Mouse (Mus musculus) ES-Bruce4 (cell line): ENCODE measurements around the gene Dok5. TPM values are rescaled to one million over a fixed set of nuclear protein-coding genes. Genes with fewer than 3 reads are reported as not detected.

Source experiments
- H3K27ac ChIP-seq: 2 replicates; pipeline ENCODE4 v1.5.1; 2012; ENCODE audit warnings: low read length, inconsistent platforms; ENCODE audit not compliant: insufficient read depth
- H3K27me3 ChIP-seq: 2 replicates; pipeline ENCODE4 v1.6.1; 2012; ENCODE audit warnings: mild to moderate bottlenecking, low read length, inconsistent platforms; ENCODE audit not compliant: control insufficient read depth, poor library complexity, insufficient read depth, severe bottlenecking
- H3K36me3 ChIP-seq: 2 replicates; pipeline ENCODE4 v1.6.1; 2012; ENCODE audit warnings: inconsistent platforms, mild to moderate bottlenecking, low read length, moderate library complexity; ENCODE audit not compliant: control insufficient read depth, poor library complexity, insufficient read depth, severe bottlenecking
- H3K4me1 ChIP-seq: one replicate; pipeline ENCODE4 v1.8.1; 2011; ENCODE audit warnings: low read length; ENCODE audit not compliant: control insufficient read depth, insufficient read depth
- H3K4me3 ChIP-seq: 2 replicates; pipeline ENCODE4 v1.5.1; 2011; ENCODE audit warnings: low read depth, mild to moderate bottlenecking, low read length
- H3K9ac ChIP-seq: 2 replicates; pipeline ENCODE4 v1.6.1; 2012; ENCODE audit warnings: low read depth, mild to moderate bottlenecking, inconsistent platforms; ENCODE audit not compliant: poor library complexity, severe bottlenecking
- H3K9me3 ChIP-seq: replicated peaks from 2 replicates; pipeline ENCODE4 v1.6.1; 2012; ENCODE audit warnings: mild to moderate bottlenecking, low read length, inconsistent platforms; ENCODE audit not compliant: control insufficient read depth, poor library complexity, insufficient read depth, severe bottlenecking
- CTCF ChIP-seq: IDR thresholded peaks from one replicate; pipeline ENCODE4 v1.8.1; 2011; ENCODE audit warnings: low read depth, low read length
- EP300 ChIP-seq: IDR thresholded peaks from 2 replicates; pipeline ENCODE4 v1.6.1; 2011; ENCODE audit warnings: low read depth, low read length; ENCODE audit not compliant: insufficient read depth
- POLR2A ChIP-seq: IDR thresholded peaks from one replicate; pipeline ENCODE4 v1.8.1; 2011; ENCODE audit warnings: low read length; ENCODE audit not compliant: insufficient read depth
- polyA plus RNA-seq: library from polyadenylated mRNA; stranded (reverse); fragments of >200 nt; gene quantifications from 2 replicates; pipeline ENCODE4 v1.2.4, GENCODE M21; 2011; ENCODE audit warnings: low read depth; ENCODE audit not compliant: missing spikeins, insufficient read depth, insufficient read length

Dok5 gene
- polyA plus RNA-seq, 1 experiment, result 1.4 TPM

GRCm38 (mm10) chr2:170739713-170740365, 8.2 kb downstream of the Dok5 start:
- H3K36me3 ChIP-seq, result no peaks in the 10 kb centered on the region
- H3K27ac ChIP-seq, result no peak overlapping the region
- no peak for TF ChIP-seq POLR2A
- TF ChIP-seq CTCF, result no peak
- TF ChIP-seq EP300, result no peak
- H3K27me3 ChIP-seq, result no peaks in the 10 kb centered on the region
- no peaks in the 10 kb centered on the region for H3K9me3 ChIP-seq
- no peak overlapping the region for H3K4me3 ChIP-seq
- no peak overlapping the region for H3K9ac ChIP-seq
- H3K4me1 ChIP-seq, result no peaks in the 10 kb centered on the region

GRCm38 (mm10) chr2:170743521-170743920, 11.9 kb downstream of the Dok5 start:
- Histone ChIP-seq H3K4me1 (no peaks in the 10 kb centered on the region), H3K4me3 (no peak overlapping the region), H3K36me3 (no peaks in the 10 kb centered on the region), H3K9me3 (no peaks in the 10 kb centered on the region), H3K9ac (no peak overlapping the region), H3K27ac (no peak overlapping the region), H3K27me3 (no peaks in the 10 kb centered on the region)
- TF ChIP-seq EP300 (no peak), POLR2A (no peak), CTCF (no peak)

- Histone ChIP-seq H3K27me3 (no peaks in the 10 kb centered on the region), H3K36me3 (no peaks in the 10 kb centered on the region), H3K4me1 (no peaks in the 10 kb centered on the region), H3K9ac (no peak overlapping the region), H3K4me3 (no peak overlapping the region), H3K27ac (no peak overlapping the region), H3K9me3 (no peaks in the 10 kb centered on the region)
- TF ChIP-seq EP300 (no peak), CTCF (no peak), POLR2A (no peak)
Measured at GRCm38 (mm10) chr2:170748901-170749300, 17.3 kb downstream of the Dok5 start.

- Histone ChIP-seq H3K9me3 (no peaks in the 10 kb centered on the region), H3K4me3 (no peak overlapping the region)
- TF ChIP-seq EP300, result no peak
- no peak for TF ChIP-seq CTCF
- TF ChIP-seq POLR2A, result no peak
Measured at GRCm38 (mm10) chr2:170752191-170752850, 20.7 kb downstream of the Dok5 start.

GRCm38 (mm10) chr2:170755817-170756216, 24.2 kb downstream of the Dok5 start:
- TF ChIP-seq POLR2A, result no peak
- no peak for TF ChIP-seq CTCF
- TF ChIP-seq EP300, result no peak
- Histone ChIP-seq H3K27me3 (no peaks in the 10 kb centered on the region), H3K9me3 (no peaks in the 10 kb centered on the region), H3K4me1 (peaks cover 2% of the 10 kb centered on the region), H3K36me3 (no peaks in the 10 kb centered on the region), H3K9ac (no peak overlapping the region), H3K4me3 (no peak overlapping the region), H3K27ac (no peak overlapping the region)

More at GRCm38 (mm10) chr2:170752191-170752850, 20.7 kb downstream of the Dok5 start:
- H3K4me1 ChIP-seq, result peaks cover 2% of the 10 kb centered on the region
- H3K27me3 ChIP-seq, result no peaks in the 10 kb centered on the region
- H3K9ac ChIP-seq, result no peak overlapping the region
- no peak overlapping the region for H3K27ac ChIP-seq
- H3K36me3 ChIP-seq, result no peaks in the 10 kb centered on the region

GRCm38 (mm10) chr2:170756667-170757066, 25.1 kb downstream of the Dok5 start:
- no peaks in the 10 kb centered on the region for H3K9me3 ChIP-seq
- peaks cover 2% of the 10 kb centered on the region for H3K4me1 ChIP-seq
- no peaks in the 10 kb centered on the region for H3K36me3 ChIP-seq
- no peak overlapping the region for H3K4me3 ChIP-seq
- H3K27me3 ChIP-seq, result no peaks in the 10 kb centered on the region
- TF ChIP-seq CTCF, result no peak
- no peak for TF ChIP-seq POLR2A
- no peak for TF ChIP-seq EP300
- no peak overlapping the region for H3K27ac ChIP-seq
- no peak overlapping the region for H3K9ac ChIP-seq
